Mouse (Mus musculus) cerebellum, adult 8-10 months (tissue): ENCODE results near the gene Ilf2.

ENCODE experiments used
- DNase-seq: peaks from one replicate; pipeline ENCODE4 v3.0.0; 2022

Gene Ilf2

DNA sequence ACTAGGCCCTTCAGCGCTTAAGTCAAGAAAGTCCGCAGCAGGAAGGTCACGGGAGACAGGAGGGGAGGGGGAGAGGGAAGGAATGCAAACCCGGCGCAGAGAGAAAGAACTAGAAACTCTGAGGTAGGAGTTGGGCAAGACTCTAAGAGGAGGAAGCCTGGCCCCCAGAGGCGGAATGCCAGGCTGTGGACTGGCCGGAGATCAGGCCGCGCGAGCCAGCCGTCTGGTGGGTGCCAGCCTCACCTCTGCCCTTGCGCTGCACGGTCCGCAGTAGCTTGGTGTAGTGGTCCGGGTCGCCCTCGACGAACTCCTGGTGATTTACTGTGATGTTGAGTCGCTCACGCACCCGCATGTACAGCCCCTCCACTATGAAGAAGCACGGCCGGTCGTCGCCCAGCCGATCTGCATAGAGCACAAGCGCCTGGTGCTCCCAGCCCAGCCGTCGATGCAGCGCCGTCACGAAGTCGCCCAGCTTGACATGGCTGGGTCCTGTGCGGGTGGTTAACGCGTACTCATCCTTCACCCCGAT, 11.3 kb upstream of the Ilf2 start:
- no peak for DNase-seq

DNA sequence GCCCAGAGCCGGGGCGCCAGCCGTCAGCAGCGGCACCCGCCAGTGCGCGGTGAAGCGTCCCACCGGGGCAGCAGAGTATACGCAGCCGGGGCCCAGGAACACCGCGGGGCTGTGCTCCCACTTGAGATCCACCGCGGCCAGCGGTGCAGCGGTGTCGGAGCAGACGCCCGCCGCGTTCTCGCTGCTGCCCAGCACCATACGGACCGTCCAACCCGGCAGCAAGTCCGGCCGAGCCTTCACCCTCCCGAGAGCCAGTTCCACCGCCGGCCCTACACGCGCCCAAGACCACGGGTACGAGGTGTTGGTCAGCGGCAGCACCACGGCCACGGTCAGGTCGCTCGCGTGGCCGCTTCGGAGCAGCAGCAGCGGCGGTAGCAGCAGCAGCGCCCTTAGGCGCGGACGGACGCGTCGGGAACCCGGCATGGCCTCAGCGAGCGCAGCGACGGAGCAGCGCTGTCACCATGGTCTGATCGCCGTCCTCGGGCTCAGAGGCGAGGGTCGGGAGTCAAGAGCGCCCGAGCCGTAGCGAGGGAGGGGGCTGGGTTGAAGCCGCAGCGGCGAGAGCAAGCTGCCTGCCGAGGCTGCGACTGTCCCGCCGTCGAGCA, 10.7 kb upstream of the Ilf2 start:
- DNase-seq, result no peak

DNA sequence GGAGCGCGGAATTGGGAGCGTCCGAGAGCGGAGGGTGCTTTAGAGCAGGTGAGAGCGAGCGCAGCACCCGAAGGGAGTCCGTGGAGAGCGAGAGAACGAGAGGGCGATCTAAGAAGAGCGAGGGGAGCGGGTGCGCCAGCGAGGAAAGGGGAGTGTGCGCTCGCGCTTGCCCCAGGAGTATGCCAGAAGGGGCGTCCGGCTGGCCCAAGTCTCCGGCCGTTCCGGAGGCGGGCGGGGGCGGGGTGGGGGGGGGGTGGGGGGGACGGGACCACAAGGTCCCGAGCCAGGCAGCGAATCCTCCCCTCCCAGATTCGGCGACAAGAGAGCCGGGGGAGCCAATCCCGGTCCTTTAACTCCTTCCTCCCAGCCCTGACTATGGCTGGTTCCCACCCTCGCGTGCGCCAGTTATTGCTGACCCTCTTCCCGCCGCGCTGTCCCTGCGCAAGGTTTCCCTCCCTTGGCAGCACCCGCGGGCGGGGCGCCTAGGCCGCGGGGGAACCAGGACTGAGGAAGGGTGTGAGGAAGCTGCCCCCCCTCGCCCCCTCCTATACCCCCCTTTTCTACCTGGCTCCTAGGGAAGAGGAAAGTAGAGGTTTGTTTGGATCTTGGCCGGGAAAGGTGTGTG, 10.1 kb upstream of the Ilf2 start, which contains the start of gene Npr1:
TSS of gene Npr1 (minus strand) at position 181 of the 625 bp plus-strand sequence.
- no peak for DNase-seq

DNA sequence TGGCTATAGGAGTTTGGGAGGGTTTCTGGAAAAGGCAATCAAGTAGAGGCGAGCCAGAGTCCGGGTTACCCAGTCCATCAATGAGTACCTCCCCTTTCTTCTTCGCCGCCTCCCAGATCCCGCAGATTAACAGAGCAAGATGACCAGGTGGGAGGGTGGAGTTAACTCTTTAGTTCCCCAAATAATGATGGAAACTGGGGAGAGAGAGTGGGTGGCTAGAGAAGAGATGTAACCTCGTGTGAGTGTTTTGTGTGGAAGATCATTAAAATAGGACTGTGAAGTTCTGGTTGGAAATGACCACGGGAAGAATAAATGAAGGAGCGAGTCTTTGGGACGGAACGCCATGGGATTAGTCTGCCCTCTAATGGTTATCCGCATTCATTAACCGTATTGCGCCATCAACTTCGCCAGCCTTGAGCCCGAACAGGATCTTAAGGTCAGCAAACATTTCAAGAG, 9.6 kb upstream of the Ilf2 start:
- DNase-seq, result peak; percentile 67

GRCm38 (mm10) chr3:90467618-90468300, 8.2 kb upstream of the Ilf2 start:
- no peak for DNase-seq

DNA sequence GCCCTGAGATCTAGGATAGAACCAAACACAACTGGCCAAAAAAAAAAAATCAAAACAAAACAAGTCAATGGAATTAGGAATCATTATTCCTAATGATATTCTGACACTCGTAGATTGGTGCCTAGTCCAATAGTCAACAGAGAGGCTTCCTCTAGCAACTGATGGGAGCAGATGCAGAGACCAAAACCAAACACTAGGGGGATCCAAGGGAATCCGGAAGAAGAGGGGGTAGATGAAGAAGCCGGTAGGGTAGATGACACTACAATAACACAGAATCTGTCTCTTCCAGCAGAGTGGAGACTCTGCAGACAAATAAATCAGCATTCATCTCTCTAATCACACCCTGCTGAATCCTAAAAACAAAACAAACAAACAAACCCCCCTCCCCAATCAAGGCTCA, 3.7 kb upstream of the Ilf2 start:
- DNase-seq, result no peak

- peak; percentile 39 for DNase-seq
These were observed 635 bp upstream of the Ilf2 start for GRCm38 (mm10) chr3:90475151-90475830.

DNA sequence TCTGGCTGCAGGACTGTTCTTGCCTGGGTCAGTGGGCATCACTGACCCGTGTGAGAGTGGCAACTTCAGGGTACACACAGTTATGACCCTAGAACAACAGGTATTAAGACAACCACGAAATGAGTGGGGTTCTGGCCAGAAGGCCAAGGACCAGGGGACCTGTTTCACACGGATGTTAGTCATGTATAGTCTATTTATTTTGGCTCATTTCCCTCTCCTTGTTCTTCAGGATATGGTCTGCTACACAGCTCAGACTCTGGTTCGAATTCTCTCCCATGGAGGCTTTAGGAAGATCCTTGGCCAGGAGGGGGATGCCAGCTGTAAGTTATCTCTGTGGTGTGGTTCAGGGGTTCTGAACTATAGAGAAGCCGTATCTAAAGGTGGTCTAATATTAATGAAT, 11.1 kb downstream of the Ilf2 start:
- no peak for DNase-seq

- DNase-seq, result no peak
These were observed 12.7 kb downstream of the Ilf2 start for GRCm38 (mm10) chr3:90488576-90488975.

GRCm38 (mm10) chr3:90490696-90491256, 14.8 kb downstream of the Ilf2 start, which contains the start of gene Snapin:
Snapin (minus strand) TSS chr3:90491033.
- DNase-seq, result peak; percentile 93

DNA sequence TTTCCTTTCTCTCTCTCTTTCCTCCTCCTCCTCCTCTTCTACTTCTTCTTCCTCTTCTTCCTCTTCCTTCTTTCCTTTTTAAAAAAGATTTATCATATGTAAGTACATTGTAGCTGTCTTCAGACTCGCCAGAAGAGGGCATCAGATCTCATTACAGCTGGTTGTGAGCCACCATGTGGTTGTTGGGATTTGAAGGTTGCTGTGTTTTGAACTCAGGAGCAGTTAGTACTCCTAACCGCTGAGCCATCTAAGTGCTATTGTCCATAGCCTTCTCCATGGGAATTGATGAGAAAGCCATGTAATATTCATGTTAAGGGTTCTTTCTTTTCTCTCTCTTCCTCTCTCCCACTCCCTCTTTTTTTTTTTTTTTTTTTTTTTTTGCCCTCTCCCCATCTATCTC, 15.4 kb downstream of the Ilf2 start:
- DNase-seq, result no peak

GRCm38 (mm10) chr3:90493831-90494540, 18.1 kb downstream of the Ilf2 start:
- no peak for DNase-seq

GRCm38 (mm10) chr3:90495850-90496525, 20.1 kb downstream of the Ilf2 start:
- no peak for DNase-seq

DNA sequence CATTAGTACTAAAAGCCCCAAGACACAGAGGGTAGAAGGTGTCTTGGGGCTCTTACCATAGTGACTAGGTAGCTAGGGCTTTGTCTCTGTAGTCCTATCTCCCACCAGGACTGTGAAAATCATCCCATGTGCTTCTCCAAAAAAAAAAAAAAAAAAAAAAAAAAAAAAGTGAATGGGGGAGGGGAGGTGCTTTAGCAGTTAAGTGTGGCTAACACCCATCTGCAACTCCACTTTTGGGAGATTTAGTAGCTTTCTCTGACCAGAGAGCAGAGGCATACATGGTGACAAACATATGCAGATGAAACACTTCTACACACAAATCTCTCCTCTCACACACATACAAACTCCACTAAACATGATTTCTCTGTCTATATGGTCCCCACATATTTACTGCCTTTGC, 21.7 kb downstream of the Ilf2 start:
- no peak for DNase-seq

- DNase-seq, result no peak
These were observed 27.5 kb downstream of the Ilf2 start for GRCm38 (mm10) chr3:90503444-90503843.

DNA sequence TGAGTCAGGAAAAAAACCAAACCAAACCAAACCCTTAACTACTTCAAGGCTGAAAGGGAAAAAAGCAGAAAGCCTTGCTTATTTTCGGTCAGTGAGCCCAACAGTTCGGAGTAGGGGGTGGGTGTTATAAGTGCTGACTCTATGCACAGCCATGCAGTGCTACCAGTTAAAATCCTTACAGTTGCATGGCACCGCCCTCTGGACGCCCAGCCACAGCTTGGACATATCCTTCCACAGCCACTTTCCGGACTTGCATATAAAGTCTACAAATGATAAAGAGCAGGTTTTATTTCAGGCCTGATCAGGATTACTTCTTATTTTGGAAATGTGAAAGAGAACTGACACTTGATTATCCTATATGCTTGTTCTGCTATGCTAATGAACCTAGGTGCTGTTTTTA, 29.3 kb downstream of the Ilf2 start:
- no peak for DNase-seq

DNA sequence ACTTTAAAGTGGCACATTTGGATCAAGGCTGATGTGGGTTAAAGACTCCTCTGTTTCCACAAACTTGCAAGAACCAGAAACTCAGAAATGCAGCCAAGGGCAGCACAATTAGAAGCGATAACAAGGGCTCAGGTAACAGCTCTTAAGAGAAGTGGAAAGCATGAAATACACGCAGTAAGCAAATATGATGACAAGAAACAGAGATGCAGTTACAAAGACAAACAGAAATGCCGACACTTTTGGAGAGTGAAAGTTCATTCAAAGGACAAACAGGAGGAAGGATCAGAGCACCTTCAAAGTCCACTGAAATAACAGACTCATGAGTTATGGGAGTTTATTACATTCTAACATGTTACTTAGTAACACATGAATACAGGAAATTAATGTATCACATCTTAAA, 30.4 kb downstream of the Ilf2 start:
- no peak for DNase-seq

DNA sequence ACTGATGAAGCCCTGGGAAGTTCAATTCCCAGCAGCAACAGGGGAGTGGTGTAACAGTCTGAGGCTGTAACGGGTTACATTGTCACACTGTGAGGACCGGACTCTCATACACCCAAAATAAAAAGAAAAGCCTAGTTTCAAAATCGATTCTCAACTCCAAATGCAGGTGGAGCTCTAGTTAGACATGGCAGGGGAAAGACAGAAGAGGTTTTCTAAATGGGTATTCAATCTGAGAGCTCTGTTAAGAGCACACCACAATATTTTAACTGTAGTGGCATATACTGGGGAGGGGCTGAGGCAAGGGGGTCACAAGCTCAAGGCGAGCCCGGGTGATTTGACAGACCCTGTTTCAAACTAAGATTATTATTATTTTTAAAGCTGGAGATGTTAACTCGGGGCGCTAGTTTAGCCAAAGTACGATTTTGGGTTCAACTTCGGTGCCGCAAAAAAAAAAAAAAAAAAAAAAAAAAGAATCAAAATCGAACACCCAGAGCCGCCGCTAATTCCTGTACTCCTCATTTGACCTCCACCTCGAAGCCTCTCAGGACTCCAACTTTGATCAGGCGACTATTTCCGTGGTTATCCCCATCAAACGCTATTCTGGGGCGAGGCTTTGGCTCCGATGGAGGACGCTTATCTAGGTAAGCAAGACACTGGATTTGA, 32.5 kb downstream of the Ilf2 start:
- no peak for DNase-seq

DNA sequence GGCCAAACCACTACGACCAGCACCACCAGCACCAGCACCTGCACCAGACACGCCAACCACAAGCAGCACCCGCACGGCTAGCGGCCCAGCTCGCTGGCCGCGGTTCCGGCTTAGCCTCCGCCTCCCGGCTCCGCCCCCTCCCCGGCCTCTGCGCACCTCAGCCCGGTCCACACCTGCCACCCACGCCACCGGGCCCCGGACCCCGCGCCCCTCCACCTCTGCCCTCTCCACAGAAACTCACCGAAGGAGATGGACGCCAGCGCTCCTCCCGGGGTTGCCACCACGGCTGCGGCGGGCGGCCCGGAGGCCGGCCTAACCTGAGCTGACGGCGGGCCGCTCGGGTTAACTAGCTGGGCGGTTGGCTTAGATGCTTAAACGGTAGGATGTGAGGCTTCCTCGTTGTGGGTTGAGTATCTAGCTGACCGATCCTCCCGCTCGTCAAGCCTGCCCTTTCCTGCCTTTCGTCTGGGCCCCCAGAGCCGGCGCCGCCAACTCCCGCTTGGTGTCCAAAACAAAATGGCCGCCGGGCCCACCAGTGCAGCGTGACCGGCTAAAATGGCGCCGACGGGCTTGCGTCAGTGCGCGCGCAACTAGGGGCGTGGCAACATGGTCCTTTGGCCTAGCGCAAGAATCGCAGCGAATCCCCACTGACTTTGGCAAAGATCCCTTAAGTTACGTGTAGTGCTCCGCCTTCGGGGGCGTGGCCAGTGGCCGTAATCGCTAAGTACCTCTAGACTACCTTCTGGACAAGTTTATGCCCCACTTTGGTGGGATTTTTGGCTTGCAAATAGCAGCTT, 33.2 kb downstream of the Ilf2 start, which contains the start of gene Chtop:
TSS of gene Chtop (minus strand) at position 549 of the 797 bp plus-strand sequence.
- DNase-seq, result peak; percentile 99

DNA sequence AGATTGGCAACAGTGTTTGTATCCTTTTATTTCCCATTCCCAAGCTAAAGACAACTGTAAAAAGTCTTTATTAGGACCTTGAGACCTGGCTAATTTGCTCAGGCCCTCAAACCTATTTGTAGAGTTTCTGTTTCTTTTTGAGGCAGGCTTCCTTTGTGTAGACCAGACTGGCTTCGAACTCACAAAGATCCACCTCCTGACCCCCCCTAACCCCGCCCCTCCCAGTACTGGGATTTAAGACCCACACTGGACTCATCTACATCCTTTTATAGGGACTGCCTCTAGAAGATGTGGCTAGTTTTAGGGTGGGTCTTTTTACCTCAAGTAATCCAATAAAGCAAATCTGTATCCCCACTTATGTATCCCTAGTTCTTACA, 33.8 kb downstream of the Ilf2 start:
- no peak for DNase-seq
